Mouse (Mus musculus) fat pad, adult 2 months (tissue): ENCODE data around the gene Lat.
"Not testable (repeated sequence)": the region's sequence is repeated elsewhere in the genome, so short reads cannot be mapped to it uniquely, and the experiment has no call there.

ENCODE experiments used
- DNase-seq: peaks from one replicate; pipeline ENCODE4 v3.0.0-alpha.2; 2011; ENCODE audit warnings: low read depth, low spot score; ENCODE audit errors: extremely low read depth

The Lat gene

DNA sequence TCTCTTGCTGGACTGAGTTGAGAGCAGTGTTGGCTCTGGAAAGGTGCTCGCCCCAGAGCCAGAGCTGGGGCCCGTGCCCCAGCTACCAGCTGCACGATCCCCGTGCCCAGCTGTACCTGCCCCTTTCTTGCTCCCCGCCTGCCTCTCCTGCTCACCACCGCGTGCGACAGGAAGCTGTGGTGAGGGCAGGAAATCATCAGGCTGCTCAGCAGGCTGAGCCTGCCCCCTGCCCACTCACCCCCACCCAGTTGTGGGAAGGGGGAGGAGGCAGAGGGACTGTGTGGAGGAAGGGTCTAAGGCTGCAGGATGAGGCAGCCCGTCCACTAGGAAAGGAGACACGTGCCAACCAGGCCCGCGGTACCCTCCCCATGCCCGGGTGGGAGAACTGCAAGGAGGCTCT, at the start of gene Lat:
Gene Lat, minus strand, starts transcription at position 178 of the 400 bp plus-strand sequence.
- no peak for DNase-seq

DNA sequence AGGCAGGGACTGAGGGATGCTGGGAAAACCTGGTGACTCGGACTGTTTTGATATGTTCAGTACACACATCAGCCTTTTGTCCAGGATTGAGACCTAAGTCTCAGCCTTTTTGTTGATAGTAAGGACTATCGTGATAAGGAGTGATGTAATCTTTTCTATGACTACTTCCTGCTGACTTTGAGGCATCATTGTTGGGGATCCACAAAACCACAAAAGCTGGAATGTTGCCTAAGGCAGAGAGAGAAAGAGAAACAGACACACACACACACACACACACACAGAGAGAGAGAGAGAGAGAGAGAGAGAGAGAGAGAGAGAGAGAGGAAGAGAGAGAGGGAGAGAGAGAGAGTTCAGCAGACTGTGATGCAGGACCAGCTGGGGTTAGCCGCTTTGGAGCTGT, 49.1 kb upstream of the Lat start:
- DNase-seq = no peak

DNA sequence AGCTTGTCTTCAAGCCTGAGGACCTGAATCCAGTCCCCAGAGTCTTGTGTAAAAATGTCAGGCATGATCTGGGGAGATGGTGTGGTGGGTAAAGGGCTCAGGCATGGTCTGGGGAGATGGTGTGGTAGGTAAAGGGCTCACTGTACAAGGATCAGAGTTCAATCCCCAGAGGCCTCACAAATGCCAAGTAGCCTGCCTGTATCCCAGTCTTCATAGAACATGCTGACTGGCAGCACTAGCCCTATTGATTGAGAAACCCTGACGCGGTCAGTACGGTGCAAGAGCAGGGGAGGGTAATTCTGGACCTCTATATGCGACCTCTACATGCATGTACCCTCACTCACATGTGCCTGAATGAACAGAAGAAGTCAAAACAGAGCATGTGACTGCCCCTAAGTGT, 48.2 kb upstream of the Lat start:
- DNase-seq = no peak

DNA sequence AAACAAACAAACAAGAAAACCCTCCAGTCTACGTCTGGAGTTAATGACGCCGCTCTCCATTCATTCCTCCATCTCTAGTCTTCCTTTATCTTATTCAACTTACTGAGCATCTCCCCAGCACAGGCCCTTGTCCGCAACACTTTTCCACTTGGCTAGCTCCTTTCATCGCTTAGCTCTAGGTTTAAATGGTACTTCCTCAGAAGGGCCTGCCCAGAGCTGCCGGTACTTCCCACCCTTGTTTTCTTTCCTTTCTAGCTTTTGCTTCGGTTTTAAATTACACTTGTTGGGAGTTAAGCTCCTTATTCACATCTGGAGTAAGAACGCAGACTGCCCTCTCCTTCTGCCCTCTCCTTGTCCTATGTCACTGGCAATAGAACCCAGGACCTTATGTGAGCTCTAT, 47.7 kb upstream of the Lat start:
- no peak for DNase-seq

DNA sequence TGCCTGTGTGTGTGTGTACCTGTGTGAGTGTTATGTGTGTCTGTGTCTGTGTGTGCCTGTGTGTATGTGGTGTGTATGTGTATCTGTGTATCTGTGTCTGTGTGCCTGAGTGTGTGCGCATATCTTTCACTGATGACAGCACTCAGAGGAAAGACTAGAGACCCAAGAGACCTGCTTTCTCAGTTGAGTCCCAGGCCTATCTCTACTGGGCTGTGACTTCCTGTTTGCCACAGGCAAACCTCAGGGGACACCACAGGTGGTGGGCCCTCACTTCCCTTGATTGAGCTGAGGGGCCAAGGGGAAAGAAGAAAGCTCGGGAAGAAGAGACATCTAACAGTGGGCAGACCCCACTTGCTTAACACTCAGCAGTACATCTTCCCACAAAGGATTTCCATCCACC, 47.2 kb upstream of the Lat start:
- DNase-seq = no peak

DNA sequence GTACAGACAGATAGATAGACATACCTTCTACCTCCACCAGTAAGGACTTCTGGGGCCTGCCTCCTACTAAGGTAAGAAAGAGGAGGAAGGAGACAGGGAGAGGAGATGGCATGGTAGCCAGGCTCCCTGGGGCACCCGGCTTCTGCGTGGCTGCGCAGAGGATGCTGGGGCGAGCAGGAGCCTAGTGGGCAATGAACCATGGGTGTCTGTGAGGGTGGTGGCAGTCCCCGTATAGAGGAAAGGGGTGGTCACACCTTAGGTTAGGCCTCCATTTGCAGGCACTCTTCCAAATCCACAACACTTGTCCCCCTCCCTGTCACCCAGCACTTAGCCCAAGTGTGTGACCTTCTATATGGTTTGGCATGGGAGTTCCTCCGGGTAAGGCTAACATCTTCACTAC, 45.4 kb upstream of the Lat start, which contains the start of gene Cd19:
Gene Cd19, minus strand, starts transcription at position 165 of the 400 bp plus-strand sequence.
- DNase-seq = no peak

DNA sequence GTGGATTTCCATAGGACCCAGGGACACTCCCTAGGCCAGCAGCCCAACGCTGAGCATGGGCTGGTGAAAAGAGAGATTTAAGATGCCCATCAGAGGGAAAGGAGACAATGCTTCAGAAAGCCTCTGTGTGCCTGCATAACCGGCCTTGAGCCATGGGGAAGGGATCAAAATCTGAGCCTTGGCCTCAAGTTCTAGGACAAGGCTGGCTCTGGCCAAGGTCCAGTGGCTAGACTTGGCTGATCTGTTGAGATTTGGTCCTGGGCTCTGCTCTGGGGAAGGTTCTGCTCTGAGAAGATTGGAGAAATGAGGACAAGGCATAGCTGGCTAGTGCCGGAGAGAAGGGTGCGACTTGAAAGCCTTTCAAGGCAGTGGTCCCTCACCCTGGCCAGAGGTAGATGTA, 41.7 kb upstream of the Lat start:
- no peak for DNase-seq

DNA sequence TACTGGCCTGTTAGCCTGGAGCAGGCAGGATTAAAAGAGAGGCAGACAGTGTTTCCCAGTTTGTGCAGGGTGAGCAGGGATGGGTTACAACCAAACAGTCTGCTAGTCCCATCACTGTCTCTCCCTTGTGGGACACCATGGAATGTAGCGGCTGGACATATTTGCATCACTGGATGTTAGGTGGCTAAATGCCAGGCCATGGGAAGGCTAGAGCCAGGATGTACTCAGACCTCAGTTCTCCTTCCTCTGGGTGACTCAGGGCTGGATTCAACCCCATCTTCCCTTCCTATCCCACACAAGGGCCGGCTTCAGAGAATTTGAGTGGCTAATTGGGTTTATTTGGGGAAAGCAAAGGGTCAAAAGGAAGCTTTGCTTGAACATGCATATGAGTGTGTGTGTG, 39.3 kb upstream of the Lat start:
- no peak for DNase-seq

DNA sequence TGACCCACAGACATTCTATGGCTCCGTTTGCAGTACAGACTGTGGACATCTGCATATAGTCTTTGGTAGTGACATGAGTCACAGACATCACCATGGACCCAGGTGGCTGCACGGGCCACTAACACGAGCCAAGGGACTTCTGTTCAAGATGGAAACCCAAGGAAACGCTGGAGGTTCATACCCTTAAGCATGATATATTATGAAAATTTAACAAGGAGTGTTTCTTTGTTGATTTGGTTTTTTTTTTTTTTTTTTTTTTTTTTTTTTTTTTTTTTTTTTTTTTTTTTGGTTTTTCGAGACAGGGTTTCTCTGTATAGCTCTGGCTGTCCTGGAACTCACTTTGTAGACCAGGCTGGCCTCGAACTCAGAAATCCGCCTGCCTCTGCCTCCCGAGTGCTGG, 33.1 kb upstream of the Lat start:
- DNase-seq = not testable (repeated sequence)

DNA sequence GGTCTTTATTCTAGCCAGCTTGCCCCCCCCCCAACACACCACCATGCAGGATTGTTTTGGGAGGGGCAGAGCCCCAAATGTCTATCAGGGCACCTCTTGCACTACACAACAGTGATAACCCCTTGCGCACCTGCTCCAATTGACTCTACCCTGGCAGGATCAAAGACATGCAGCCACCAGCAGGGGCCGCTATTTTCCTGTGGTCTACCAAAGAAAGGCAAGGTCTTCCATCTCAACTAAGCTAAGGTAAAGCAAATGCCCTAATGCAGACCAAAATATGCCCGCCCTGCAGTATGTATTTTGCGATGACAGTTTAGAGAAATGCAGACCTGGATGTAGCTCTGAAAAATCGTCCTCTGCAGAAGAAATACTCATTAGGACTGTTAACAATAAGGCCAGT, 30.2 kb upstream of the Lat start:
- DNase-seq = no peak

DNA sequence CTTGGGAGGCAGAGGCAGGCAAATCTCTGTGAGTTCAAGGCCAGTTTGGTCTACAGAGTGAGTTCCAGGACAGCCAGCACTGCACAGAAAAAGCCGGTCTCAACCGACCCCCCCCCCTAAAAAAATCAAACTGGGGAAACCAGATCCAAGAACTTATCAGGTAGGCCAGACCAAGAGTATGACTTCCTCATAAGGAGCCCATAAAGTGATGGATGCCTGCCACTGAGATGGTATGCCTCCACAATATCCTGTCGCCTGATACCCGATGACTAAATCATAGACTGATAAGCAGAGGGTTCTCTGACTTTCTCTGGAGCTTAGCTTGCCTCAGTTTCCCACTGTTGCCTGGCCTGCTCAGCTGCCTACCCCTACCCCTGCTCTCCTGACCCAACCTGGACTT, 28.5 kb upstream of the Lat start:
- DNase-seq = no peak

DNA sequence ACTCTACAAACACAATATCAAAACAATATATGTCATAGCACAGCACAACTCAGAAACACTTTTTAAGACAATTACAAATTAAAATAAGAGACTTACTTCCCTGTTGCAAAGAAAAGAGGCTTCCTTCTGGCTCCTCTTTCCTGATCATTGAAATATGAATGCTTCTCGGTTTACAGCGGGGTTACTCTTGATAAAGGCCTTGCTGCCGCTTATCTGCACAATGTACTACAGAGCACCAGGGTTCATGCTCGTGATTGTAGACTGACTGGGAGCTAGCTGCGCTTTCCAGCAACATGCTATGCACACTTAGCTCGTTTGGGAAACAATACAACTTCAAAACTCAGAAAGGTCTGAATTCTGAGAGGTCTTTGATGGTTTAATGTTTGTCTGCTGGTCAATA, 27.9 kb upstream of the Lat start:
- no peak for DNase-seq

DNA sequence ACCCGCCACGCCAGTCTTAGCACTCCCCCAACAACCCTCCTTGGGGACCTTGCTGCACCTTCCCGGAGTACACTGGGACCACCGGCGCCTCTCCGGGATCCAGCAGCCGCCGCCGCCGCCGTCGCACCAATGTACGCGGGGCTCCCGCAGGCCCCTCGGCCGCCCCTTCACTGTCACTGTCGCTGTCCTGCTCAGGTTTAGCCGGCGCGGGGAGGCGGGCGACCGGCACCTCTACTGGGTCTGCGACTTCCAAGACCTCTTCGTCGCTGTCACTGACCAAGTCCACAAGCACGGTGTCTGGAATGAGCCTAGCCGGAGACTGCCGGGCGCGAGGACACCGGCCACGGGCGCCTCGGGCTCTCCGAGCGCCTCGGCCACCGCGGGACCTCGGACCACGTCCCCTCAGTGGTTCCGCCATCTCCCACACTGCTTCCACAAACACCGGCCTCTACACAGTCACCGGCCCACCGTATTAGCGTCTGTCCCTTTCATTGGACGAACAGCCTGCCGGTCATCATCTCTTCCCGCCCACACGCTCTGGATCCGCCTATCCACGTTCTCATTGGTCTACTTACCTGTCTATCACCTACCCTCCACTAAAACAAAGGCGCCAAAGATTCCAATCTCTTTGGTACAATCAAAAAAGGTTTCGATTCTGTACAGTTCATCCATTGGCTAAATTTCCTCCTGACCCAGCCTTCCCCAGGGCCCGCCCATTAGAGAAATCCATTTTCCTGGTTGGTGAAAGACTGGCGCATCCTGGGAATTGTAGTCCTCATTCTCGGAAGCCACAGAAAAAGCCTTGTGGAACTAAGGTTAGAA, 27.1 kb upstream of the Lat start, which contains the start of gene Nfatc2ip:
Gene Nfatc2ip, minus strand, starts transcription at position 440 of the 822 bp plus-strand sequence.
- peak; percentile 96 for DNase-seq

DNA sequence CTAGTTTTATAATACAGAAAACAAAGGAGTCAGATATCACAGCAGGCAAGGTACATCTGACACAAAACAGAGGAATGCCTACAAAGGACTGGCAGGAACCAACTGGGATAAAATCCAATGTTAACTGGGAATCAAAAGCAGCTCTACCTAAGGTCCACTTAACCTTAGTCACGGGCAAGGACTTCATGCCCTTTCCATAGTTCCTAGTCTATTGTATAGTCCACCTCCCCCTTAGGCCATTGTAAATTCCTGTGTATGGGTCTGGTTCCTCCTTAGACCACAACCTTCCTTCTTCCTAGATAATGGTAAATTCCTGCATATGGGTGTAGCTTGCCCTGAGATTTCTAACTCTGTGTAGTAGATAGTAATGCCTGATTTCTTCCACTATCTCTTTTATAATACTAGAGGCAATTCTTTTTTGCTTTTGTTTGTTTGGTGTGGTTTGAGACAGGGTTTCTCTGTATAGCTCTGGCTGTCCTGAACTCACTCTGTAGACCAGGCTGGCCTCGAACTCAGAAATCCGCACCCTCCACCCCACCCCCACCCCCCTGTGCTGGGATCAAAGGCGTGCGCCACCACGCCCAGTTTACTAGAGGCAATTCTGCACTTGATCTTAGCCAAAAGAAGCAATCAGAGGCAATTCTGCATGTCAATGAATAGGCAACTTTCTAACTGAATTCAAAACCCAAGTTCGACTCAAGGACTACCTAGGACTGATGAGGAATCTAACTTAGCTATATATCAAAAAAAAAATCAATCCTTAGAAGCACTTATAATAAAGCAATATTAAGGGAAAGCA, 22.9 kb upstream of the Lat start:
- DNase-seq = not testable (repeated sequence)

DNA sequence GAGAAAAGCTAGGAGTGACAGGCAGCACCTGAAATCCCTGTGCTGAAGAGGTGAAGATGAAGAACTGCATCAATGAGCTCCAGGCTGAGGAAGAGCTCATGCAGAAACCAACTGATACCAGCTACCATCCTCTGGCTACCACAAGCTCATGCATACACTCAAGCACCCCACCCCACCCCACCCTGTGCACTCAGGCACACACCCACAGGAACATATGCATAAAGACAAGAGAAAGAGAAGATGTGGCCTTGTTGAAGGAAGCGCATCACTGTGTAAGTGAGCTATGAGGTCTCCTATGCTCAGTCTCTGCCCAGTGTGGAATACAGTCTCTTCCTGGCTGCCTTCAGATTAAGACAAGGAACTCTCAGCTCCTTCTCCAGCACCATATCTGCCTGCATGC, 18.8 kb upstream of the Lat start:
- DNase-seq = no peak

DNA sequence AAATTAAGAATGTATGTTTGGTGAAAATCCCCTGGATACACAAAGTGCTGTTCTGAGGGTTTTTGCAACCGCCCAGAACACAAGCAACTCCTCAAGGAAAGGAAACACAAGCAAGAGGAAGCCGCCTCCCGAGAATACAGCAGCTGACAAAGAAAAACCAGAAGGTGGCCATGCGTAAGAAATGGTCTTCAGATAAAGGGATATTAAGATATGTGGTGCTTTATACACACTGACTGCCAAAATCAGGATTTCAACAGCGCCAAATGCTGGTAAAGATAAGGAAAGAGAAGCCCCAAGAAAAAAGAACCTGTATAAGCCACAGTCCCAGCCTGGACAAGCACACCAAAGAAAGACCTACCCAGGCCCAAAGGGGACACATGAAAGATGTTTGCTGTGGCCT, 14.2 kb upstream of the Lat start:
- DNase-seq = no peak

DNA sequence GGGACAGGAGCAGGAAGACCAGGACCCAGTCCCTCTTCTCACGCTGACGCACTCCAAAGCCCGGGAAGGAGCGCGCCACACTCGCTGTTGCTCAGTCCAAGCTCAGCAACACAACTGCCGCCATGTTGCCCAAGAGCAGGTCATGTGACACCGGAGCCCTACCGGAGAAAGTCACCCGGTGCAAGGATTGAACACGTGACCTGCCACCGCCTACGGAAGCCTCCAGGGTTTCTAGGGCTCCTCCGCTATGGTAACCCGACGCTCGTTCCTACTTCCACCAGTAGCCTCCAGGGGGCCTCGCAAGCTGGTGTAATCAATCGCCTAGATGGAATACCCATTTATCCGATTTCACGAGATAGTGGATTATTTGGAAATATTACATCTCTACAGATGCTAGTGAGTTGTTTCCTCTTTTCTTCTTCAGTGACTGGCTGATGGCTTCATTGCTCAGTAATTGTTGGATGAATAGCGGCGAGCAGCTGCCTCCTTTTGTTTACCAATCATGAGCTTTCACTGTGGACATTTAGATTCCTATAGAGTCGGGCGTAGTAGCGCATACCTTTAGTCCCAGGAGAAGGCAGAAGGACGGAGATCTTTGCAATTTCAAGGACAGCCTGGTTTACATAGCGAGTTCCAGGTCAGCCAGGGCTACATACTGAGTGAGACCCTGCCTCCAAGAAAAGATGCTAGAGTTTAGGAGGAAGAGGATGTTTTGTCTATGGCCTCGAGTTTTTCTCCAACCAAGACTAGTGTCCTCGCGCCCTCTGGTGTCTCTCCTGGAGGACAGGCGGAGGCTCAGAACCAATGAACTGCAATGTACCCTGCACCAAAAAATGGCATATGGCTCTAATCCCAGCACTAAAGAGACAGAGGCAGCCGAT, 8.1 kb upstream of the Lat start, which contains the start of gene Spns1:
Gene Spns1, minus strand, starts transcription at position 173 of the 881 bp plus-strand sequence.
- DNase-seq = peak; percentile 78

DNA sequence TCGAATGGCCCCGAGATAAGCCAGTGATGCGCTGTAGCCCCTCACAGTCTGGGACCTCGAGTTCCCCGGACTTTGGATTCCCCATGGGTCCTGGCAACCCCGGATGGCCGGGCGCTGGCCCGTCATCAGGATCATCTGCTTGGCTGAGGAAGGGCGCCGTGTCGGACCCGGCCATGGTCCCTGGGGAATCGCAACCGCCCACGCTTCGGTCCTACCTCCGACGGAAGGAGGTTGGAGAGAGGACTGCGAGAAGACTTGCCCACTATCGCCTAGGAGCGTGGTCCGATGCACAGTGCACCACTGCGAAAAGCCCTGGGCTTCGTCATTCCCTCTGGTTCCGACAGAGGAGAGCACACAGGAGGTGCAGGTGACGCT, 7.5 kb upstream of the Lat start:
- no peak for DNase-seq

DNA sequence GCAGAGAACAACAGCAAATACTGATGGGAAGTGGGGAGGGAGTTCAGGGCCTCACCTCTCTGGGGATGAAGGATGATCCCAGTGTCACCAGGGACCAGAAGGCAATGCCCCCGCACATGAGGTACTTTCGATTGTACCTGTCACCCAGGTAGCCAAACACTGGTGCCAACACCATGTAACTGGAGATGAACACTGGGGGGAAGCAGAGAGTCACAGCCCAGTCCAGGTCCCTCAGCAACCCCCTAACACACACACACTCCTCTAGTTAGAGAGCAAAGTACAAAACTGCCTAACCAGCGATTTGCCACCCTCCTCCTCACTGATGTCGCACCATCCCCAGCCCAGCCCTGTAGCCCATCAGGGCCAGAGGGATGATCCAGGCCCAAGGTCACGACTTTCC, 5.6 kb upstream of the Lat start:
- DNase-seq = no peak

DNA sequence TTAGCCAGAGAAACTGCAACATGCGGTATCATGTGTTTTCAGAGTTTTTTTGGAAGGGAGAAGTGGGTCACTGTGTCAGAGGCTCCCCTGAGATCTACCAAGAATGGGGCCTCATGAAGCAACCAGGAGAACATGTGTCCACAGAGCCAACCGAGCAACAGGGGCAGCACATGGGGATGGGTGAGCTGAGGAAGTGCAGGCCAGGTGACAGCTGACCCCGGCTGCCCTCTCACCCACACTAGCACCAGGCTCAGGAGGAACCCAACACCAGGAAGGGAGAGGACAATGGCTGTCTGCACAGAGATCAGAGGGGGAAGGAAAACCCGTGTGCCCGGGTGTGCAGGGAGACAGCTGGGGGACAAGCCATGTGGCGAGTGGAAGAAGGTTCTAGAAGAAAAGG, 5.2 kb upstream of the Lat start:
- DNase-seq = no peak

DNA sequence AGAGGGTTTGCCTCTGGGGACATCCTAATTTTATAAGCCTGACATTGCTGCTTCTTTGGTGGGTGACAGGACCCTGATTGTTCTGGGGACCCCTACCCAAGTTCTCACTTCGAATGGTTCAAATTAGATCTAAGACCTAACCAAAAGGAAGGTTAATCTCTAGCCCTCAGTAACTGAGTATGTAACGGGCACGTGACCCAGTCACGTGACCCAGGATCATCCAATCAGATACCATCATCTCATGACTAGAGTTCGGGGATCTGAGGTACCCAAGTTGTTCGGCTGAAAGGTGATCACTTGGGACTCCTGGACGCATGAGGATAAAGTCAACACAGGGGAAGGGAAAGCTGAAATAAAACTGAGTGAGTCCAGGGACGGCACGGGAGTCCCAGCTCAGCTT, 3.6 kb upstream of the Lat start:
- no peak for DNase-seq
